Mouse (Mus musculus): ENCODE data around the gene 4930523C07Rik. TPM values are rescaled to one million over a fixed set of nuclear protein-coding genes. Genes with fewer than 3 reads are reported as not detected.
A peak's percentile ranks its signal among the peaks of the same experiment; 100 is the strongest.

The 4930523C07Rik gene
- 14.5 and 28.5 TPM in 2 replicates for total RNA-seq (2014; fragmentation: Nextera tagmentation)
- total RNA-seq (2017) = 21.3 and 27.3 TPM in 2 replicates

DNA sequence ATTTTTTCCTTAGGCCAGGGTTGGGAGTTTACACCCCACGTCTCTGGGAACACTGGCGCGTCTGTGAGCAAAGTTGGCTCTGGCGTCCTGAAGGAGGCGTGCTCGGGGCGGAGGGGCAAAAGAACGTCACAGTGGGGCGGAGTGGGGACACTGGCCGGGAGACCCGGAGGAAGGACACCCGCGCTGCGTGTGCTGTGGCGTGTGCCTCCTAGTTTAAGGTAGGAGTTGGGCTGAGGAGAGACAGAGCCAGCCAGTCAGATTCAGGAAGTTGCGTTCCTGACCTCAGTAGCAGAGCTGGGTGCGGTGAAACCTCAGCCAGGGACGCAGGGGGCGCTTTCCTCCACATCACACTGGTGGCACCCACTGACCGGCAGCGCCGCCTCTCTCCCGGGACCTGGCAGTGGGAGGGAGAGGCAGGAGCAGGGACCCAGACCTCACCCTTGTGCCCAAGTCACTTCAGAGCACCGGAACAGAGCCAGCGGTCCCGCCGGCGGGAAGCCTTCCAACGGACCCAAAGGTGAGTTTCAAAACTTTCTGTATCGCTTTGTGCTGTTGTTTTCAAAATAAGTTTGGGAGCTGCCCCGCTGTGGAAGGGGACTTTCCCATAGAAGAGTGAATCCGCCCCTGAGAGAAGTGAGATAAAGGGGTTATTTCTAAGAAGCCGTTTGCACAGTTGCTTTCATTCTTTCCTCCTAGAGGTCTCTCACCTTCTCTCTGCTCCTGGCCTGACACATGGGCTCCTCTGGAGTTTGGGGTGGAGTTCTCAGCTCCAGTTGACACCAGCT, at the start of gene 4930523C07Rik:
Gene 4930523C07Rik (plus strand): TSS at position 146 of the 785 bp plus-strand sequence.
- ATAC-seq (replicated peaks; ENCODE audit: low FRiP score, low TSS enrichment, poor library complexity, severe bottlenecking) = peak; percentile 85

DNA sequence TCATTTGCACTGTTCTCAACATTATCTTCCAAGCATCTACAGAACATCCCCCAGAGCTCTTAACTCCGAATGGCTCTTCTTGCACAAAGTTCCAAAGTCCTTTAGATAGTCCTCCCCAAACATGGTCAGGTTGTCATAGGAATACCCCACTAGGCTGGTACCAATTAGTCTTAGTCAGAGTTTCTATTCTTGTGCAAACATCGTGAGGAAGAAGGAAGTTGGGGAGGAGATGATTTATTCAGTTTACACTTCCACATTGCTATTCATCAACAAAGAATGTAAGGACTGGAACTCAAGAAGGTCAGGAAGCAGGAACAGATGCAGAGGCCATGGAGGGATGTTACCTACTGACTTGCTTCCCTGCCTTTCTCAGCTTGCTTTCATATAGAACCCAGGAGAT, 46.9 kb upstream of the 4930523C07Rik start:
- ATAC-seq (replicated peaks; ENCODE audit: low FRiP score, low TSS enrichment, poor library complexity, severe bottlenecking) = no peak

DNA sequence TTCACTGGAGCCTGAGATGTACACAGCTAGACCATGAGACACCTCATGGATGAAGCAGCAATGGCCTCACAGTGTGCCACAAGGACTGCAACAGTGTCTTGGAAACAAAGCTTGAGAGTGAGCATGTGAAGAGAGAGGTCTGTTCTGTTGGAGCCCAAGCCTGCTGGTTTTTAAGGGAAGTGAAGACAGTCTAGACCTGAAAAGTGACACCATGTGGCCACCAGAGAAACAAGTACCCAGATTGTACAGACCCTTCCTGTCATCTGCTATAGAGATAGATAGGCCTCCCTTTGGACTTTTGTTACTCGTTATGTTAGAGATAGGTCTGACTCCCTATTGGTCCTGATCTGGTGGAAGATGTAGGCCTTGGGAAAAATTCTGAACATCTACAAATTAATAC, 45.8 kb upstream of the 4930523C07Rik start:
- ATAC-seq (replicated peaks; ENCODE audit: low FRiP score, low TSS enrichment, poor library complexity, severe bottlenecking) = no peak

DNA sequence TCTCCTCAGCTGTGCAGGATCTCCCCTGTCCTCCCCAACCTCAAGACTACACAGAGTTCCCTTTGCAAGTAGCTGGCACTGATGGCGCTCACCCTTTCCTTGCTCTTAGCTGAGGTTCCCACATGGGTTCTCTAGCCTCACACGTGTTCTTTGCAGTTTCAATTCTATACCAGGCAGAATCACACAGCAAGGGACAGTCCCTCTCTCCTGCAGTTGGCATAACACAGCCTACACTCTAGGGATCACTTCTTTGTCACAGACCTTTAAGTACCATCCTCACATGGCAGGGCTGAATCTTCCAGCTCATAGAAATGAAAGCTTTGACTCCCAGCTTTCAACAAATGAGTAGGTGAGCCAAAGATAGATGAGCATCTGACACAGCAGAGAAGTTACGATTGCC, 45.0 kb upstream of the 4930523C07Rik start:
- no peak for ATAC-seq (replicated peaks; ENCODE audit: low FRiP score, low TSS enrichment, poor library complexity, severe bottlenecking)

- ATAC-seq (replicated peaks; ENCODE audit: low FRiP score, low TSS enrichment, poor library complexity, severe bottlenecking) = no peak
Measured at GRCm38 (mm10) chr1:160005319-160005718, 38.9 kb upstream of the 4930523C07Rik start.

- ATAC-seq (replicated peaks; ENCODE audit: low FRiP score, low TSS enrichment, poor library complexity, severe bottlenecking) = no peak
Measured at GRCm38 (mm10) chr1:160006919-160007588, 37.1 kb upstream of the 4930523C07Rik start.

DNA sequence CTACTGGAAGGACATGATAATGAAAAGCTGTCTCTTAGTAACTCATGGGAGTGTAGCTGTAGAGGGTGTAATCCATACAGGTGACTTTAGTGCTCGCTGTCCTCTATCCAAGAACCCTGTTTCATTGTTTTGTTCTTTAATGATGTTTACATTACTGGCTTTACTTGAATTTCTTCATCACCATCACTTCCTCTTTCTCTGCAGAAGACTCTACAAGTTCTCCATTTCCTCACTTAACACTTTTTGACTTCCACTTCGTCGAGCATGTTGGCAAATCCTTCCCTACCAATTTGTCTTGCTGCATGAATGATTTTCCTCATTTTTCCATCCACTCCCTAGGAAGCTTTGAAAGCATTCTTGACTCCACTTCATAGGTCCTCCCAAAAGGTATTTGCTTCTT, 31.1 kb upstream of the 4930523C07Rik start:
- ATAC-seq (replicated peaks; ENCODE audit: low FRiP score, low TSS enrichment, poor library complexity, severe bottlenecking) = no peak

DNA sequence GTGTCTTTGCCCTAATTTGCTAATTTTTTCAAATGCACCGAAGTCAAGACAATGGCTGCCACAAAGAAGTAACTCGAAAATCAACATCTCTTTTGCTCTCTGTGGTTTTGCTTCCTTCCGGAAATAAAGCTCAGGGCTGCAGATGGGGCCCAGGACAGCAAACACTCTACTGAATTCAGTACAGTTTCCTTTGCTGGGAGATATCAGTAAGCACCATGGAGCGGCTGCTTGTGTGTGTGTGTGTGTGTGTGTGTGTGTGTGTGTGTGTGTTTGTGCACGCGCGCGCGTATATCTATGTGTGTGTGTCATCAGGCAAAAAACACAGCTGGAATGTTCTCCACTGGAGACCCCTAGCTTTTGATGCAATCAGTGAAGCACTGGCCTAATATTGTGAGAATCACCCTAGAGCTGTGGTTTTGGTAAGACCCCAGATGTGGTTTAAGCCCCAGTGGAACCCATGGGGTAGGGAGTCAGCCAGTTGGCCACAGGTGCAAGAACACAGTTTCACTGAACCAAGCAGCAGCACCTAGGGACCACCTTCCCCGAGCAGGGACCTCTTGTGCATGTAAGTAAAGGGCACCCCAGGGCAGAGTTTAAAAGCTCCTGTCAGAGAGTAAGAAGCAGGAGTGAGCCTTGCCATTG, 19.7 kb upstream of the 4930523C07Rik start:
- ATAC-seq (replicated peaks; ENCODE audit: low FRiP score, low TSS enrichment, poor library complexity, severe bottlenecking) = peak; percentile 46

- peak; percentile 83 for ATAC-seq (replicated peaks; ENCODE audit: low FRiP score, low TSS enrichment, poor library complexity, severe bottlenecking)
Measured at GRCm38 (mm10) chr1:160025146-160025894, 18.9 kb upstream of the 4930523C07Rik start.

DNA sequence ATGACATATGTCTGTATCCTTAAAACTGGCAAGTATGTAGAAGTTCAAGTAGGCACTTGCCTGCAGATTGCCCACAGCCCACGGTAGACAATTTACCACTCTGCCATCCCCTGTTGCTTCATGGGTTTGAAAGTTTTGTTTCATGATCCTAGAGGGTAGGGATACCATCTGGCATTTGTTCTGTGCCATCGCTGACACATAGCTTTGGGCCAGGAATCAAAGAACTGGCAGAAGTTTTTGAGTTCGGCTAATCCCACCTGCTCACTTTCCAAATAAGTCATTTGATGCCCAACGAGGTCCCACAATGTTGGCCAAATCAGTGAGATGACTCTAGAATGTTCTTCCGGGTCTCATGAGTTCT, 18.3 kb upstream of the 4930523C07Rik start:
- ATAC-seq (replicated peaks; ENCODE audit: low FRiP score, low TSS enrichment, poor library complexity, severe bottlenecking) = no peak

DNA sequence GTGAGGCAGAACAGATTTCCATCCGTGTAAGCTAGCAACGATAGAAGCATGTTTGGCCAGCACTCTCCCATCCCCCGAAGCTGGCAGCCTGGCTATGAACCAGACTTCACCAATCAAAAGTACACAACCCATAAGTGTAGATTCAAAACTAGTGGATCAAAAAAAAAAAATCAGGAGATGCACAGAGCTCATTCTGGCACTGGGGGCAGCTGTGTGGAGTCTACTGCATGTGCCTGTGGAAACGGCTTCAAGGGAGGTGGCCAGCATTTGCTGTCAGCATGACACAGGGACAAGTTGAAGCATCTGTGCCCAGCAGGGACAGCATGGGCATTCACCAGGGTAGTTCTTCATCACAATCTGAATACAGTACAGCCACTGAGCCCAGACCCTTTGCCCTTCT, 16.2 kb upstream of the 4930523C07Rik start:
- ATAC-seq (replicated peaks; ENCODE audit: low FRiP score, low TSS enrichment, poor library complexity, severe bottlenecking) = 0 out of 2 replicates have a peak, but pooled peaks have one; percentile 39

DNA sequence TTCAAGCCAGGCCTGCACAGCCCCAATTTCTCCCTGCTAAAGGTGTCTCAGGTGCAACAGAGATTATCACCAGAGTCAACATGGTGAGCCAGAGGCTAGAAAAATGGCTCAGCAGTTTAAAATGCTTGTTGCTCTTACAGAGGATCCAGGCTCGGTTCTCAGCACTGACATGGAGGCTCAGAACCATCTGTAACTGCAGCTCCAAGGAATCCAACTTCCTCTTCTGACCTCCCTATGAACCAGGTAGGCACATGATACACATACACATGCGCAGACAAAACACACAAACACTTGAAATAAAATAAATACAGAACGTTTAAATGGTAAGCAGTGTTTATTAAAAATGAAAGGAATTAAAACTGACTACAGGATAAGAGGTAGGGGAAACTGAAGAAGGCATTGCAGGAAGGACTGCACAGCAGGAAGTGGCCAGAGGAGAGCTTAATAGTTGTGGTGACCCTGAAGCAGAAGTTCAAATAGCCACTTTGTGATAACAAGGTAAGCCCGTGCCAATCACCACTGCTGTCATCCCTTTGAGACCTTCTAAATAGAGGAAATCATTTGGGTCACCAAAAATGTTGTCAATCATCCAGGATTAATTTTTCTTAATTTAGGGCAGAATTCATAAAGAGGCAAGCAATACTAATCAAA, 10.1 kb upstream of the 4930523C07Rik start:
- ATAC-seq (replicated peaks; ENCODE audit: low FRiP score, low TSS enrichment, poor library complexity, severe bottlenecking) = no peak

DNA sequence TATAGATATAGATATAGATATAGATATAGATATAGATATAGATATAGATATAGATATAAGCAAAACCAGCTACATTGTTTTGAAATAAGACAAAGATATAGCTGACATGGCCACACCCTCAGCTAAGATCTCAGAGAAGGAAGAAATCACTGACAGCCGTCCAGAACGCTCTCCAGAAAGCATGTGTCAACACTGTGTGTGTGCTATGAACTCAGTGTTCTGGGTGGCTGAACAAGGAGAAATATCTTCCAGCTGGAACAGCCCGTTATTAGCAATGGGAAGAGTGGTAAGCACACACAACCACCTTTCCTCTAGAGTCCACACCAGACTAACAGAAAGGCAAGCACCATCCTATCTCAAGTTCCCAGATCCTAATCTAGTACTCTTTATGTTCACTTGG, 8.6 kb upstream of the 4930523C07Rik start:
- no peak for ATAC-seq (replicated peaks; ENCODE audit: low FRiP score, low TSS enrichment, poor library complexity, severe bottlenecking)

- ATAC-seq (replicated peaks; ENCODE audit: low FRiP score, low TSS enrichment, poor library complexity, severe bottlenecking) = 0 out of 2 replicates have a peak, but pooled peaks have one; percentile 17
Measured at GRCm38 (mm10) chr1:160036996-160037521, 7.1 kb upstream of the 4930523C07Rik start.

DNA sequence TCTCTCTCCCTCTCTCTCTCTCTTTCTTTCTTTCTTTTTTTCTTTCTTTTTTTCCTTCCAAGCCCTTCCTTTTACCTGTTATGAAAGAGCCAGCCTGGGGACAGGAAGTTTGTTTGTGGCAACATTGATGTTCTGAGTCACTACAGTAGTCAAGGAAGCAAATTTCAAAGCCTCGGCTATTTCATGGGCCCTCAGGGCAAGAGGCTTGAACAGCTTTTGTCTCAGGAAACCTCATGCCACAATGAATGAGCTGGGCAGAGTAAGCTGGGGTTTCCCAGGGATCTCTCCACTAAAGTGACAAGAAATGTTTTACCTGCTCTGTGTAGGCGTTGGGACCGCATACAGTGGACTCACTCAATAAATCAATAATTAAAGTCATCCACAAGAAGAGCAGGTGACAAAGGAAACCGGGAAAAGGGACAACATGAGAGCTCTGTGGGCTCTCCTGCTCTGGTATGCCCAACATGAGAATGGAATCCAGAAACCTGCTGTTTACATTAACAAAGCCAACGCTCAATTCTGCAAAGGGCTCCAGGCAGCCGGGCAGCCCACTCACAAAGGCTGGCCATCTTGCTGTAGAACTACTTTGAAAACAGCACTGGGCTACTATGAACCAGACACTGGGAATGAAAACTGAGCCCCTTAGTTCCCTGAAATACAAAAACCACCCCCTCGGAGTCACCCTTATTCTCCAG, 4.1 kb upstream of the 4930523C07Rik start:
- ATAC-seq (replicated peaks; ENCODE audit: low FRiP score, low TSS enrichment, poor library complexity, severe bottlenecking) = no peak

- no peak for ATAC-seq (replicated peaks; ENCODE audit: low FRiP score, low TSS enrichment, poor library complexity, severe bottlenecking)
Measured at GRCm38 (mm10) chr1:160041264-160041775, 2.9 kb upstream of the 4930523C07Rik start.

GRCm38 (mm10) chr1:160042351-160042750, 1.8 kb upstream of the 4930523C07Rik start:
- no peak for ATAC-seq (replicated peaks; ENCODE audit: low FRiP score, low TSS enrichment, poor library complexity, severe bottlenecking)

GRCm38 (mm10) chr1:160043271-160043975, 759 bp upstream of the 4930523C07Rik start:
- ATAC-seq (replicated peaks; ENCODE audit: low FRiP score, low TSS enrichment, poor library complexity, severe bottlenecking) = no peak
